Mouse (Mus musculus) embryonic facial prominence, embryonic 11.5 days (tissue): ENCODE results near the gene Gm10300. TPM values are rescaled to one million over a fixed set of nuclear protein-coding genes. Genes with fewer than 3 reads are reported as not detected.
A peak's percentile ranks its signal among the peaks of the same experiment; 100 is the strongest.

Experiments
- ATAC-seq: fragments of 200-750 bp; cut with Nextera tagmentation; replicated peaks from 2 replicates; pipeline ENCODE4 v1.8.0; 2017; ENCODE audit warnings: low read depth; ENCODE audit not compliant: insufficient number of reproducible peaks, low FRiP score, low TSS enrichment
- DNase-seq: peaks from one replicate; pipeline ENCODE4 v3.0.0-alpha.2; 2015; ENCODE audit warnings: low spot score
- H3K27ac ChIP-seq: fragments of 300-500 bp; sonication (generic); replicated peaks from 2 replicates; pipeline ENCODE4 v1.5.1; 2014; ENCODE audit warnings: mild to moderate bottlenecking, low read depth, low read length, control low read depth
- H3K27me3 ChIP-seq: fragments of 300-500 bp; sonication (generic); 2 replicates; pipeline ENCODE4 v1.6.1; 2014; ENCODE audit warnings: mild to moderate bottlenecking, low read length, moderate library complexity, mixed read lengths; ENCODE audit not compliant: control insufficient read depth, insufficient read depth
- H3K36me3 ChIP-seq: fragments of 300-500 bp; sonication (generic); replicated peaks from 2 replicates; pipeline ENCODE4 v1.6.1; 2014; ENCODE audit warnings: low read depth, mild to moderate bottlenecking, low read length, moderate library complexity, mixed read lengths; ENCODE audit not compliant: control insufficient read depth, insufficient read depth
- H3K4me1 ChIP-seq: fragments of 300-500 bp; sonication (generic); 2 replicates; pipeline ENCODE4 v1.6.1; 2014; ENCODE audit warnings: low read length, mixed read lengths; ENCODE audit not compliant: control insufficient read depth, insufficient read depth
- H3K4me2 ChIP-seq: fragments of 300-500 bp; sonication (generic); 2 replicates; pipeline ENCODE4 v1.6.1; 2014; ENCODE audit warnings: low read depth, mild to moderate bottlenecking, control low read depth, low read length, moderate library complexity
- H3K4me3 ChIP-seq: fragments of 300-500 bp; sonication (generic); 2 replicates; pipeline ENCODE4 v1.5.1; 2014; ENCODE audit warnings: low read depth, low read length, control low read depth
- H3K9ac ChIP-seq: fragments of 300-500 bp; sonication (generic); replicated peaks from 2 replicates; pipeline ENCODE4 v1.6.1; 2014; ENCODE audit warnings: mild to moderate bottlenecking, control low read depth, low read length
- H3K9me3 ChIP-seq: fragments of 300-500 bp; sonication (generic); replicated peaks from 2 replicates; pipeline ENCODE4 v1.6.1; 2016; ENCODE audit warnings: mild to moderate bottlenecking, low read length, inconsistent platforms, mixed read lengths; ENCODE audit not compliant: control insufficient read depth
- WGBS: fragments of 180-500 bp; shearing (Covaris S2); extraction: QIAGEN DNeasy Blood & Tissue Kit; methylation state at CpG from one replicate; pipeline ENCODE4 v1.1.7; 2014; 5-methylcytosine and 5-hydroxymethylcytosine counted together
- polyA plus RNA-seq: library from polyadenylated mRNA; unstranded; fragments of >200 nt; fragmentation: Nextera tagmentation; extraction: Ambion mirVana; gene quantifications from 2 replicates; pipeline ENCODE4 v1.2.1, GENCODE M21; 2014

Gm10300 gene
- polyA plus RNA-seq, 1 experiment from 2014 or later: not detected

GRCm38 (mm10) chr4:132034242-132034641 lies 40.3 kb upstream of the Gm10300 start:
- H3K9ac ChIP-seq: no peak overlapping the region
- no peaks in the 10 kb centered on the region for H3K27me3 ChIP-seq
- H3K9me3 ChIP-seq: no peaks in the 10 kb centered on the region
- H3K4me3 ChIP-seq: no peak overlapping the region
- H3K27ac ChIP-seq: no peak overlapping the region
- ATAC-seq: peak; percentile 39; the same call in 1 of the 2 replicates
- H3K4me1 ChIP-seq: no peaks in the 10 kb centered on the region
- DNase-seq: peak; percentile 23
- no peak overlapping the region for H3K4me2 ChIP-seq
- H3K36me3 ChIP-seq: no peaks in the 10 kb centered on the region
- 23% methylated on average over 2 of the region's 2 CpGs for WGBS

- DNase-seq: no peak
- WGBS: 82% methylated on average over 5 of the region's 5 CpGs
- no peaks in the 10 kb centered on the region for H3K4me1 ChIP-seq
Observed at GRCm38 (mm10) chr4:132037137-132037536, 37.4 kb upstream of the Gm10300 start.

GRCm38 (mm10) chr4:132037991-132038390 lies 36.5 kb upstream of the Gm10300 start:
- no peak for DNase-seq
- H3K9me3 ChIP-seq: no peaks in the 10 kb centered on the region
- no peaks in the 10 kb centered on the region for H3K27me3 ChIP-seq
- 44% methylated on average over 7 of the region's 7 CpGs for WGBS
- H3K4me1 ChIP-seq: no peaks in the 10 kb centered on the region
- H3K4me3 ChIP-seq: no peak overlapping the region
- H3K4me2 ChIP-seq: no peak overlapping the region
- ATAC-seq: no peak
- no peak overlapping the region for H3K27ac ChIP-seq
- H3K36me3 ChIP-seq: no peaks in the 10 kb centered on the region
- no peak overlapping the region for H3K9ac ChIP-seq

More at GRCm38 (mm10) chr4:132037137-132037536, 37.4 kb upstream of the Gm10300 start:
- no peaks in the 10 kb centered on the region for H3K36me3 ChIP-seq
- ATAC-seq: no peak
- no peak overlapping the region for H3K4me3 ChIP-seq
- no peak overlapping the region for H3K27ac ChIP-seq
- no peaks in the 10 kb centered on the region for H3K27me3 ChIP-seq
- no peaks in the 10 kb centered on the region for H3K9me3 ChIP-seq
- no peak overlapping the region for H3K9ac ChIP-seq
- no peak overlapping the region for H3K4me2 ChIP-seq

GRCm38 (mm10) chr4:132038809-132039208 lies 35.7 kb upstream of the Gm10300 start:
- no peak overlapping the region for H3K4me3 ChIP-seq
- no peaks in the 10 kb centered on the region for H3K9me3 ChIP-seq
- no peaks in the 10 kb centered on the region for H3K36me3 ChIP-seq
- H3K27ac ChIP-seq: no peak overlapping the region
- DNase-seq: no peak
- H3K4me1 ChIP-seq: no peaks in the 10 kb centered on the region
- WGBS: 83% methylated on average over 2 of the region's 2 CpGs
- no peak for ATAC-seq
- no peak overlapping the region for H3K4me2 ChIP-seq
- H3K9ac ChIP-seq: no peak overlapping the region
- no peaks in the 10 kb centered on the region for H3K27me3 ChIP-seq

- Histone ChIP-seq H3K4me3 (no peak overlapping the region), H3K9me3 (no peaks in the 10 kb centered on the region), H3K27ac (no peak overlapping the region), H3K36me3 (no peaks in the 10 kb centered on the region), H3K9ac (no peak overlapping the region), H3K4me1 (no peaks in the 10 kb centered on the region), H3K27me3 (no peaks in the 10 kb centered on the region), H3K4me2 (no peak overlapping the region)
- DNase-seq (no peak), ATAC-seq (no peak)
- 93% methylated on average over 2 of the region's 2 CpGs for WGBS
Observed at GRCm38 (mm10) chr4:132039521-132039920, 35.0 kb upstream of the Gm10300 start.

- ATAC-seq (no peak), DNase-seq (no peak)
- H3K27ac ChIP-seq: no peak overlapping the region
- no peaks in the 10 kb centered on the region for H3K4me1 ChIP-seq
- H3K4me3 ChIP-seq: no peak overlapping the region
- H3K4me2 ChIP-seq: no peak overlapping the region
- H3K27me3 ChIP-seq: no peaks in the 10 kb centered on the region
- WGBS: 87% methylated on average over 8 of the region's 8 CpGs
- H3K9me3 ChIP-seq: no peaks in the 10 kb centered on the region
- H3K9ac ChIP-seq: no peak overlapping the region
- H3K36me3 ChIP-seq: no peaks in the 10 kb centered on the region
Observed at GRCm38 (mm10) chr4:132039975-132040645, 34.4 kb upstream of the Gm10300 start.

GRCm38 (mm10) chr4:132041471-132042332 lies 32.8 kb upstream of the Gm10300 start:
- Histone ChIP-seq H3K36me3 (no peaks in the 10 kb centered on the region), H3K9me3 (no peaks in the 10 kb centered on the region), H3K27me3 (no peaks in the 10 kb centered on the region), H3K4me1 (no peaks in the 10 kb centered on the region), H3K27ac (no peak overlapping the region), H3K9ac (no peak overlapping the region), H3K4me3 (no peak overlapping the region), H3K4me2 (no peak overlapping the region)
- DNase-seq (no peak), ATAC-seq (no peak)
- WGBS: 84% methylated on average over 6 of the region's 6 CpGs

- no peak overlapping the region for H3K9ac ChIP-seq
- H3K27ac ChIP-seq: no peak overlapping the region
- H3K36me3 ChIP-seq: no peaks in the 10 kb centered on the region
- no peak overlapping the region for H3K4me3 ChIP-seq
- no peak for DNase-seq
- ATAC-seq: no peak
- H3K4me2 ChIP-seq: no peak overlapping the region
- no peaks in the 10 kb centered on the region for H3K9me3 ChIP-seq
- WGBS: 88% methylated on average over 3 of the region's 3 CpGs
- H3K4me1 ChIP-seq: no peaks in the 10 kb centered on the region
- no peaks in the 10 kb centered on the region for H3K27me3 ChIP-seq
Observed at GRCm38 (mm10) chr4:132043726-132044125, 30.8 kb upstream of the Gm10300 start.
